Mouse (Mus musculus) frontal cortex, postnatal 10 days (tissue): ENCODE measurements around the gene Tcl1b5.
"Not testable (repeated sequence)": the region's sequence is repeated elsewhere in the genome, so short reads cannot be mapped to it uniquely, and the experiment has no call there.

ENCODE experiments used
- DNase-seq, 2 experiments: peaks; one replicate each; pipeline ENCODE4 v3.0.0; 2022; ENCODE audit warnings: low spot score in 2 of 2, mixed read lengths in 1 of 2

The Tcl1b5 gene

DNA sequence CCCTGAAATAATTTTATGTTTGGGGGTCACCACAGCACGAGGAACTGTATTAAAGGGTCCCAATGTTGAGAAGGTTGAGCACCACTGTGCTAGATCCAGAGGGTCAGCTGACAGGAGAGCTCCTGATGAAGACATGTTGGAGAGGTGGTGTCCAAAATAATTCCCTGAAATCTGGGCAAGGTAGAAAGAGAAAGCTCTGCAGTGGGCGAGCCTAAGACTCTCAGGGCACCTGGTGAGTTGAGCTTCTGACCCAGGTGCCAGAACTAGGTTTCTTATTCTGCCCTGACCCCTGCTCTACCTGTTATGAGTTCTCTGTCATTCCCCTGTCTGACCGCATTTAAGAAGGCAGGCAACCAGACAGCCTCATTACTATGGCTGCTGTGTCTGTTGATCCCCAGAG, at the start of gene Tcl1b5:
TSS of gene Tcl1b5 (plus strand) at position 301 of the 400 bp plus-strand sequence.
- DNase-seq, result not testable (repeated sequence)

DNA sequence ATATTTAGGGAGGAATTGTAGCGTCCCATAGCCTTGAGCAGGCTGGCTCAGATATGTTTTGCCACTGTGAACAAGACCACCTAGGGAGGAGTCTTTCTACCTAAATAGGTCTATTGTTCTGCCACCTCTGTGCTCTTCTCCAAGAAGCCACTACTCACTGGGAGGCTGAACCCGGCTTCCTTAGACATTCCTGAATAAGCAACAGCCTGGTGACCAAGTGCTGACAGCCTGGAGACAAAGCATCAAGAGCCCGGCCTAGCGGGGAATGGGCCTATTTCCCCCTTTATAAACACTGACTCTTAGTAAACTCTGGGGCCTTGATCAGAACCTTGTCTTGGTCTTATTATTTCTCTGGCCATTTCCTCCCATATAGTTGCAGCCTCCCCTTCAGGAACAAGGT, 49.6 kb upstream of the Tcl1b5 start:
- no peak for DNase-seq

DNA sequence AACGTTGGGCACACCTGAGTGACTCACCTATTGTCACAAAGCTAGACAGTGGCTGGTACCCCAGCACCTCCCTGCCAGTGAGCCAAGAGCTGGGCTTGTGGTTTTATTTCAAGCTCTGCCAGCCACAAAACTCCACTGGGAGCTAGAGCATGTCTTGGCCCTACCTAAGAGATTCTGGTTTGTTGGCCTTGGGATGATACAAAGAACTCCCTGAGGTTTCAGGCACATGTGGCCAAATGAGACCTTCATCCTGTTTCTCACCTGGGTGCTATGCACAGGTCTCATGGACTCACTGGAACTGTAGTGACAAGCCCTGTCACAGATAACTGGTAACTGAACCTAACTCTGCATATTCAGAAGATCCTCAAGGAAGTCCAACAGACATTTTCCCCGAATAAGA, 48.5 kb upstream of the Tcl1b5 start:
- no peak for DNase-seq

- not testable (repeated sequence) for DNase-seq
These were observed 46.5 kb upstream of the Tcl1b5 start for GRCm38 (mm10) chr12:105129494-105130205.

DNA sequence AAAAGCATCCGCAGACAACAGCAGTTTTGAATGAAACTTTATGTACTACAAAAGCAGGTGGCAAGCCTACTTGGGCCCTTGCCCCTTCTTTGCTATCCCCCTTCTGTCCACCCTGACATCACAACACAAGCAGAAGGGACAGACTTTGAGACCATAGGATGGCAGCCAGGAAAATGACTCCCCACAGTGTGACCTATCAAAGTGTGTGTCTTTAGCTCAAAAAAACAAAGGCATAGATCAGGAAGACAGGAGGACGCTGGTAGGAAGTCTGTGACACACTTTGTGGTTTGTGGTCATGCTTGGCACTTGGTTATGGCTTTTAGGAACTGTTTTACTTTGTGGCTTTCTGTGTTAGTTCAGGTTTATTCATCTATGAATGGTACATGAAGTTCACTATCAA, 42.0 kb upstream of the Tcl1b5 start:
- DNase-seq, result not testable (repeated sequence)

DNA sequence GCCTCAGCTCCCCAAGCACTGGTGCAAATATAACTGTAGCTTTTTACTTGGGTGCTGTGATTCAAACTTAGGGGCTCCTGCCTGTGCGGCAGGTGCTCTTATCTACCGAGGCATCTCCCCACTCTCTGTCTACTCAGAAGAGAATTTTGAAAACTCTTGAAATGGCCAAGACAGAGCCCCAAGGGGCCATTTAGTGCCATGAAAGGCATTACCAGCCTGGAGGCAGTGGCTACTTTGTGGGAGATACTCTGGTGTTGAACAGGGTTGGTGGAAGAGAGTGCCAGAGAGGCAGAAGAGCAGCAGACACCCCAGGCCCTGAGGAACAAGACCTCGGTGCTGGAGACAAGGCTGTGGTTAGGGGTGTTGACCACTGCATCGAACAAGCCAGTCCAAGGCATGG, 41.3 kb upstream of the Tcl1b5 start:
- DNase-seq, result not testable (repeated sequence)

DNA sequence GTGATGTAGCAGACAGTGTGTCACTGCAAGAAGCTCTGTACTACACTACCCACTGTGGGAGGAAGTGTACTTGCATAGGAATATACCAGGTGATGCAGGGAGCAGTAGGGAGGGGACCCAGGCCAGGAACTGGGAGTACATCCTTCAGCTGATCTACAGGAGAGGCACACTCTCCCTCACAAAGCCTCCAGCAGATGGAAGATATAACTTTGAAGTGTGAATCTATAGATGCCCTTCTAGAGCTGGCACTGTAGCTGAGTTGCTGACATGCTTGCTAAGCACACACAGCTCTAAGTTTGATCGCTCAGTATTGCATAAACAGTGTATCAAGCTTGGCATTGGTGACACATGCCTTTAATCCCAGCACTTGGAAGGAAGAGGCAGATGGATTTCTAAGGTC, 38.4 kb upstream of the Tcl1b5 start:
- not testable (repeated sequence) for DNase-seq

GRCm38 (mm10) chr12:105143096-105143495, 33.0 kb upstream of the Tcl1b5 start:
- DNase-seq, result no peak

- DNase-seq, result not testable (repeated sequence)
These were observed 31.2 kb upstream of the Tcl1b5 start for GRCm38 (mm10) chr12:105144928-105145327.

GRCm38 (mm10) chr12:105145714-105146113, 30.4 kb upstream of the Tcl1b5 start, which contains the start of gene Tcl1b2:
Gene Tcl1b2, plus strand, starts transcription at chr12:105146014.
- no peak for DNase-seq

DNA sequence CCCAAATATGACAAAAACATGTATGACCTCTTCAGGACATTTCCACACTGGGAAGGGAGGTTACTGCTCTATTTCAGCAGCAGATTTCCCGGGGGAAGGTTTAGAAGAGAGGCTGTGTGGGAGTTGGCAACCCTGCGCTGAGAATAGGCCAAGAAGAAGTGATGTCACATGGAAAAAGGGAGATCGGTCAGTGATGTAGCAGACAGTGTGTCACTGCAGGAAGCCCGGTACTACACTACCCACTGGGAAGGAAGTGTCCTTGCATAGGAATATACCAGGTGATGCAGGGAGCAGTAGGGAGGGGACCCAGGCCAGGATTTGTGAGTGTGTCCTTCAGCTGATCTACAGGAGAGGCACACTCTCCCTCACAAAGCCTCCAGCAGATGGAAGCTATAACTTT, 20.9 kb upstream of the Tcl1b5 start:
- DNase-seq, result not testable (repeated sequence)

DNA sequence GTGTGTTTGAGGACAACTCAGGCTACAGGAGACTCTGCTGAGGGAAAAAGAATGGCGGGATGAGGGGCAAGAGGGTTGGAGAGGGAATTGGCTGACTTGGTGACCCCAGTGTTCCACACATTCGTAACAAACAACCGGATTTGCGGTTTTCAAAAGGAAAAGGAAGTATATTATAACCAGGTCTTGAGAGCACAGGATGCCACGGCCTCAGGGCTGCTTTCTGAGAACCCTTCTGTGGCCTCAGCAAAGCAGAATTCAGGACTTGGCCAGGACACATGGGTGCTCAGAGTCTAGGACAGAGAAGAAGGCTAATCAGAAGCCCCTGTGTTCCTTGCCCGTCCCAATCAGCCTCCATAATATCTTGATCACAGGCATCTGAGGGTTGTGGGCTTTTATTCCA, 17.3 kb upstream of the Tcl1b5 start:
- DNase-seq, result no peak

- no peak for DNase-seq
These were observed 16.8 kb upstream of the Tcl1b5 start, which contains the start of gene Tcl1b1 for GRCm38 (mm10) chr12:105159390-105159789. Gene Tcl1b1, plus strand, starts transcription at chr12:105159690.

GRCm38 (mm10) chr12:105166734-105167133, 9.4 kb upstream of the Tcl1b5 start:
- no peak for DNase-seq

GRCm38 (mm10) chr12:105173366-105173765, 2.8 kb upstream of the Tcl1b5 start:
- DNase-seq, result no peak

GRCm38 (mm10) chr12:105174318-105174717, 1.8 kb upstream of the Tcl1b5 start:
- peak in 1 of 2 experiments; percentile 33 for DNase-seq

DNA sequence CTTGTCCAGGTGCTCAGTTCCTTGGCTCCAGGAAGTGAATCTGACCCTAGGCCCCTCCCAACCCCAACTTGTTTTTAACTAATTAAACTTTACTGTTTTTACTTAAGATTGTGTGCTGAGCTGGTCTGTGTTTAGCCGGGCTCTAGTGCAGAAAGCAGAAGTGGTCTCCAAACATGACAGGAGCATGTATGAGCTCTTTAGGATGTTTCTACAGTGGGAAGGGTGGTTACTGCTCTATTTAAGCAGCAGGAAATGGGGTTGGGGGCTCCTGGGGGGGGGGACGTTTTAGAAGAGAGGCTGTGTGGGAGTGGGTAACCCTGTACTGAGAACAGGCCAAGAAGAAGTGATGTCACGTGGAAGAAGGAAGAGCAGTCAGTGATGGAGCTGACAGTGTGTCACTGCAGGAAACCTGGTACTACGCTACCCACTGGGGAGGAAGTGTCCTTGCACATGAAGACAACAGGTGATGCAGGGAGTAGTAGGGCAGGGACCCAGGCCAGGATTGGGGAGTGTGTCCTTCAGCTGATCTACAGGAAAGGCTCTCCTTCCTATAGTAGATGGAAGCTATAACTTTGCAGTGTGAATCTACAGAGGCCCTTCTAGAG, 5.0 kb downstream of the Tcl1b5 start:
- DNase-seq, result not testable (repeated sequence)

DNA sequence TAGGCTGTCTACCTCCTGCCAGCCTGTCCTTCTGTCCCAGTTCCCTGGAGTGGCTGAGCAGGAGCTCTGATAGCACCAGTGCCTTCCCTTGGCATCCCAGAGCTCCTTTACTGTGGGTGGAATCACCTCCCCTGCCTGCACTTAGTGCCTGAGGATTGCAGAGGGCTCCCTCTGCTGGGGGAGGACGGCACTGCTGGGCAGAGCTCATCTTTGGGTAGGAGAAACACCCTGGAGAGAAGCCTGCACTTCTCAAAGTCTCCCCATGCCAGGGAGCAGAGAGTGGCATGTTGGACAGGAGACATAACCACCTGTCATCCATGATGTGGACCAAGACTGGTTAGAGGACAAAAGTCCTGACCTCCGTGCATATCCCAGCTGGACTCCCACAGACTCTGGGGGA, 12.8 kb downstream of the Tcl1b5 start:
- DNase-seq, result not testable (repeated sequence)

GRCm38 (mm10) chr12:105190743-105191142, 14.6 kb downstream of the Tcl1b5 start, which contains the start of gene Tcl1b3:
Gene Tcl1b3, plus strand, starts transcription at chr12:105191043.
- DNase-seq, result not testable (repeated sequence)

- not testable (repeated sequence) for DNase-seq
These were observed 23.7 kb downstream of the Tcl1b5 start for GRCm38 (mm10) chr12:105199684-105200497.

DNA sequence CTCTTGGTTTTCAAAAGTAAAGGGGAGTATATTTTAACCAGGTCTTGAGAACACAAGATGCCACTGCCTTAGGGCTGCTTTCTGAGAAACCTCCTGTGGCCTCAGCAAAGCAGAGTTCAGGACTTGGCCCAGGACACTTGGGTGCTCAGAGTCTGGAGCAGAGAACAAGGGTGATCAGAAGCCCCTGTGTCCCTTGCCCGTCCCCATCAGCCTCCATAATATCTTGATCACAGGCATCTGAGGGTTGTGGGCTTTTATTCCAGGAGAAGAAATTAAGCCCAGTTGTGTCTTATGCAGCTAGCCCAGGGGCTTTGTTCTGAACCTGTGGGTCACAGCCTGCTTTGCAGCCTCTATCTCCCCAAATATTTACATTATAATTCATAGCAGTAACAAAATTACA, 25.5 kb downstream of the Tcl1b5 start, which contains the start of gene Tcl1b4:
TSS of gene Tcl1b4 (plus strand) at position 301 of the 400 bp plus-strand sequence.
- DNase-seq, result not testable (repeated sequence)

GRCm38 (mm10) chr12:105207071-105207470, 30.9 kb downstream of the Tcl1b5 start:
- DNase-seq, result no peak
